Mouse (Mus musculus) liver, embryonic 12.5 days (tissue): ENCODE measurements at regions not wholly inside any gene's neighbourhood (a gene's known extent, or its start where the extent isn't known, plus 50 kb on each side); places are given as distances from the start of the nearest gene placed in this dataset.

Experiments used
- ATAC-seq: fragments of 200-750 bp; cut with Nextera tagmentation; 2 replicates; pipeline ENCODE4 v1.8.0; 2017; ENCODE audit warnings: moderate number of reproducible peaks, mild to moderate bottlenecking, moderate library complexity
- H3K27ac ChIP-seq: fragments of 300-500 bp; sonication (generic); 2 replicates; pipeline ENCODE4 v1.5.1; 2016; ENCODE audit warnings: mild to moderate bottlenecking
- H3K27me3 ChIP-seq: fragments of 300-500 bp; sonication (generic); replicated peaks from 2 replicates; pipeline ENCODE4 v1.6.1; 2016; ENCODE audit warnings: mild to moderate bottlenecking, moderate library complexity
- H3K36me3 ChIP-seq: fragments of 300-500 bp; sonication (generic); 2 replicates; pipeline ENCODE4 v1.6.1; 2016; ENCODE audit warnings: mild to moderate bottlenecking, moderate library complexity
- H3K4me1 ChIP-seq: fragments of 300-500 bp; sonication (generic); 2 replicates; pipeline ENCODE4 v1.6.1; 2016
- H3K4me2 ChIP-seq: fragments of 300-500 bp; sonication (generic); 2 replicates; pipeline ENCODE4 v1.6.1; 2016; ENCODE audit warnings: mild to moderate bottlenecking, moderate library complexity
- H3K4me3 ChIP-seq: fragments of 300-500 bp; sonication (generic); 2 replicates; pipeline ENCODE4 v1.5.1; 2016; ENCODE audit warnings: mild to moderate bottlenecking, moderate library complexity
- H3K9ac ChIP-seq: fragments of 300-500 bp; sonication (generic); 2 replicates; pipeline ENCODE4 v1.6.1; 2016; ENCODE audit warnings: mild to moderate bottlenecking, moderate library complexity
- H3K9me3 ChIP-seq: fragments of 300-500 bp; sonication (generic); replicated peaks from 2 replicates; pipeline ENCODE4 v1.6.1; 2016; ENCODE audit warnings: mild to moderate bottlenecking, moderate library complexity
- WGBS: fragments of 180-500 bp; shearing (Covaris S2); methylation state at CpG from one replicate; pipeline ENCODE4 v1.1.7; 2016; ENCODE audit not compliant: insufficient replicate concordance; 5-methylcytosine and 5-hydroxymethylcytosine counted together

GRCm38 (mm10) chr10:17201427-17201745 is 521.6 kb upstream of the Cited2 start:
- no peak for ATAC-seq
- Histone ChIP-seq H3K4me2 (no peak overlapping the region), H3K27me3 (no peaks in the 10 kb centered on the region), H3K9me3 (no peaks in the 10 kb centered on the region), H3K36me3 (no peaks in the 10 kb centered on the region), H3K9ac (no peak overlapping the region), H3K4me1 (no peaks in the 10 kb centered on the region), H3K27ac (no peak overlapping the region), H3K4me3 (no peak overlapping the region)
- WGBS, result 67% methylated on average over 1 of the region's 1 CpGs

DNA sequence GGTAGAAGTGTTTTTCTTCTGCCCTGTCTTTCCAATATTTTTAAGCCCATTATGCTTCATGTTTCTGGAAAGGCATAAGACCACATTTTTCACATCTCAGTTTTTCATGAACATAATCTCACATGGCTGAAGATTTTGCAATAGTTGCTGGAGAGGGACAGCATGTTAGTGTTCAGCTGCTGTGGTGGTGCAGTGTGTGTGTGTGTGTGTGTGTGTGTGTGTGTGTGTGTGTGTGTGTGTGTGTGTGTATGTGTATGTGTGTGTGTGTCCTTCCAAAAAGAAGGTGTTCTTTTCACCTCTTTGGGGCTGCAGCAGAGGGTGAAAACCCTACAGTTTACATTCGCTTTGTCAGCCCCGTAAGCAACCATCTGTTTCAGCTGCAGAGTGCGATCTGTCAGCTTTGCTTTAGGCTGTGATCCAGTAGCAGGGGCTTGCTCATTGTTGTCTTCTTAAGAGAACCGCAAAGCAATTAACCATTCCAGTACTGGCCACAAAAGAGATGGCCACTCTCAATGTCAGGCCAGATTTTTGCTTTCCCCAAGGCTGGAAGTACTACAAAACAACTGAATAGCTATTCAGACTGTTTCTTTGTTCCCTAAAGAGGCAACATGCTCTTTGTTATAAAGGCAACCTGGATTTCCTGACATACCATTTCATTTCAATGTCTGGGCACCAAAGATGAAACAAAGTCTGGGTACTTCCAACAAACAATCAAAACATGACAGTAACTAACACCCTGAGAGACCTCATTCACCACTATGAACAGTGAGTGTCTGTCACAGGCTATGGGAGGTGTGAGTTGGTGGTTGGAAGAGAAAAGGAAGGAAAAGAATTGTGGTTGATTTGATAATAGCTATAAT is 520.2 kb upstream of the Cited2 start:
- Histone ChIP-seq H3K4me3 (no peak overlapping the region), H3K9ac (no peak overlapping the region), H3K36me3 (no peaks in the 10 kb centered on the region), H3K27me3 (no peaks in the 10 kb centered on the region), H3K4me2 (no peak overlapping the region), H3K27ac (no peak overlapping the region), H3K9me3 (no peaks in the 10 kb centered on the region), H3K4me1 (no peaks in the 10 kb centered on the region)
- 66% methylated on average over 4 of the region's 4 CpGs for WGBS
- no peak for ATAC-seq

DNA sequence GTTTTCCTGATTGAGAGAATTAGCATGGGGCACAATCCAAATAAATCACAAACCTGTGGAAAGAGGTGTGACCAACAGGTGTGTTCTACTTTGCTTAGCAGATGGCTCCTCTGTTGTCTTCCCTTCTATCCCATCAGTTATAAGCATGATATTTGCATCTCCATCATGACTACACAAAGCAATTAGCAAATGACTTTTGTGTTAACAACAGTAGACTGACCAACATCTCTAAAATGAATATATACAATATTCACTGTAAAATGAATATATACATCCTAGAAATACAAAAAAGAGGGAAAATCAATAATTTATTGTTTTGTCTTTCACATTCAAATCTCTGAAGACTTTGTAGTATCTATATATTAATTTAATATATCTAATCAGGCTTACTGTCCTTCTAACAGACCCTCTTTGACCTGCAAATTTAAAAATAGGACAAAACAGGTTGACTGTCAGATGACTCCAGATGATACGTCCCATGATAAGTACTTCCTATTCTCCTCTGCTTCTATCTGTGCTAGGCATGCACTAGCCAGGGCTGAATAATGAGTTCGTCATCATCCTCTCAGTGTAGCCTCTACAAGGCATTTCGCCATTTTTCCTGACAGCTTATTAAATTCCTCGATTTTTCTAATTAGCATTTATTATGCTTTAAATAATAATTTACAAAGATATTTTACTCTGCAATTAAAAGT is 519.5 kb upstream of the Cited2 start:
- no peaks in the 10 kb centered on the region for H3K4me1 ChIP-seq
- ATAC-seq, result no peak
- H3K9ac ChIP-seq, result no peak overlapping the region
- H3K9me3 ChIP-seq, result no peaks in the 10 kb centered on the region
- H3K27me3 ChIP-seq, result no peaks in the 10 kb centered on the region
- H3K4me2 ChIP-seq, result no peak overlapping the region
- H3K36me3 ChIP-seq, result no peaks in the 10 kb centered on the region
- WGBS, result 48% methylated on average over 4 of the region's 4 CpGs
- no peak overlapping the region for H3K4me3 ChIP-seq
- no peak overlapping the region for H3K27ac ChIP-seq

DNA sequence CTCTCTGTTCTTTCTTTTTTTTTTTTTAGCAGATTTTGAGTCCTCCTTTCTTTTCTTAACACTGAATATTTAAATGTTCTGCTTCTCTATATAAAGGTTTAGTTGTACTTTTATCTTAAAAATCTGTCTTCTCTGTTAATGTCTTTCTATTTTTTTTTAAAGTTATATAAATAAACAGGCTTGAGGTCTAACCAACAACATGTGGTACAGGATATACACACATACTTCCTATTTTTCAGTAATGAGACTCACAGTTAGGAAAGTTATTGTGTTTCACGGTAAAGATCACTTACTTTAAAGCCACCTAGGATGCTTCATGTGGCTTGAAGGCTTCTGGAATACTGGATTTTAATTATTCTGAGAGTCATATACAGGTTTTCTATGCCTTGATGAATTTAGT is 518.9 kb upstream of the Cited2 start:
- Histone ChIP-seq H3K9ac (no peak overlapping the region), H3K4me3 (no peak overlapping the region), H3K27ac (no peak overlapping the region), H3K9me3 (no peaks in the 10 kb centered on the region), H3K4me2 (no peak overlapping the region), H3K36me3 (no peaks in the 10 kb centered on the region), H3K4me1 (no peaks in the 10 kb centered on the region), H3K27me3 (no peaks in the 10 kb centered on the region)
- no peak for ATAC-seq
- WGBS, result 36% methylated on average over 1 of the region's 1 CpGs

DNA sequence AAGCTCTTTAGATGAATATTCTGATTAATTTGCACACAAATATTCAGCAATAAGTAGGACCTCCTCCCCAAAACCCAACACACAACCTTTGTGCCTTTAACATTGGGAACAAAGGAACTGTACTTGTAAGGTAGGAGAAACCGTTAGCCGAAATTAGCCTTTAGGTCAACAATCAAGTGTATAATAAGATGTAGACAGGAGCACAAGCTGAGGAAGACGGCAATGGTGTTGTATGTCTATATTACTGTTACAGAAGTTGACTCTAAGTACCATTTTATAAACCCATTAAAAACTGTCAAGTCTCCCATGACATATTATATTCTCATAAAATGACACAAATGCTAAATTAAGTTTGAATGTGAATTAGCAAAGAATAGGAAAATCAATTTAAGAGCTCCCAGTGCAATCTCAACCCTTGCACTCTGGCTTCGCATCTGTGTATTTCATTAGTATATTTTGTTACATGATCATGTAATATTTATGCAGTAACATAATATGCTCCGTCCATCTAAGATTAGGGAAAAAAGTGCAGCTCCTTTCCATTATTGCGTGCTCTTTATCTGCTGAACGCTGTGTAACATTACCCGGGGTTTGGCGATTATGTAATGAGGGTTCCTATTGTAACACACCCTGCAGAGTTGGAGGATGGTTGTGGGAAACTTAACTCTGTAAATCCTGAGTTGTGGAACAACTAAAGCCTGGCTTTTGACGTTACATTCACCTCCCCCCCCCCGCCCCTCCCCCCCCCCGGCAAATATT is 510.3 kb upstream of the Cited2 start:
- Histone ChIP-seq H3K27ac (no peak overlapping the region), H3K27me3 (no peaks in the 10 kb centered on the region), H3K9ac (no peak overlapping the region), H3K4me2 (no peak overlapping the region), H3K4me1 (no peaks in the 10 kb centered on the region), H3K4me3 (no peak overlapping the region), H3K36me3 (no peaks in the 10 kb centered on the region), H3K9me3 (no peaks in the 10 kb centered on the region)
- WGBS, result 61% methylated on average over 10 of the region's 12 CpGs
- no peak for ATAC-seq

- Histone ChIP-seq H3K36me3 (no peaks in the 10 kb centered on the region), H3K4me1 (no peaks in the 10 kb centered on the region), H3K9me3 (no peaks in the 10 kb centered on the region), H3K4me2 (no peak overlapping the region), H3K9ac (no peak overlapping the region), H3K4me3 (no peak overlapping the region), H3K27ac (no peak overlapping the region), H3K27me3 (no peaks in the 10 kb centered on the region)
- no peak for ATAC-seq
- WGBS, result 76% methylated on average over 6 of the region's 7 CpGs
Observed at GRCm38 (mm10) chr10:17213310-17214064, 509.5 kb upstream of the Cited2 start.

DNA sequence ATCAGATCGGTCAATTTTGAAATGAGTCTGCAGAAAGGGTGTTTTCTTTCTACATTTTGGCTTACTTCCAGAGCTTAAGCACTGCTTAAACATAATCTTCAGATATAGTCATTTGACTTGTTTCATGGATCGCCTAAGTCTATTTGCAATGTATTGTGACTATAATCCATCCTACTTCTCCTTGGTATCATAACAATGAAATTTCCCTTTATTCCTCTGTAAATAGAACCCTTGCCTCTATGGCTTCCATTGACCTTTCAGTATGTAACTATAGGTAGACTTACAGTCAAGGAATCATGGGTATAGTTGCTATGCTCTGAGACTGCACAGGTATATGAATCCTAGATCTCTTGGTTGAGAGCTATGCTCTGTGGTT is 509.0 kb upstream of the Cited2 start:
- H3K4me1 ChIP-seq, result no peaks in the 10 kb centered on the region
- no peak overlapping the region for H3K27ac ChIP-seq
- ATAC-seq, result no peak
- H3K9ac ChIP-seq, result no peak overlapping the region
- no peaks in the 10 kb centered on the region for H3K9me3 ChIP-seq
- no peak overlapping the region for H3K4me2 ChIP-seq
- no peaks in the 10 kb centered on the region for H3K36me3 ChIP-seq
- 74% methylated on average over 2 of the region's 2 CpGs for WGBS
- no peak overlapping the region for H3K4me3 ChIP-seq
- no peaks in the 10 kb centered on the region for H3K27me3 ChIP-seq

DNA sequence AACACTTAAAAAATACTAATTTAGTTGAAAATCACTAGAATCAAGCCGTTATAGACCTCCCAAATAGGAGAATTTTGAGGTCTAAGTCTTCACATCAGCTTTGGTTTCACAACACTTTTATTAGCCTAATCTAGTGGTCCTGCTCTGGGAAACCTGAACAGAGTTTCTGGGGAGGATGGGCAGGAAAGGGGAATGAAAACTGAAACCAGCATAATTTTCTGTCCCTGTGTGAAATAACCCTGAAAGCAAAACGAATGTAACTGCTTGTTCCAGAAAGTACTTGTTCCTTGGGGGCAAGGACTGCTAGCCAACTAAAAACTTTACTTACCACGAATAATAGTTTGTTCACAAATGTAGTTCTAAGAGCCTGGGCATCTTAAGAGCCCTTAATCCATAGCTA is 508.0 kb upstream of the Cited2 start:
- Histone ChIP-seq H3K27me3 (no peaks in the 10 kb centered on the region), H3K4me3 (no peak overlapping the region), H3K4me1 (no peaks in the 10 kb centered on the region), H3K9me3 (no peaks in the 10 kb centered on the region), H3K27ac (no peak overlapping the region), H3K4me2 (no peak overlapping the region), H3K36me3 (no peaks in the 10 kb centered on the region), H3K9ac (no peak overlapping the region)
- no peak for ATAC-seq
- 64% methylated on average over 3 of the region's 3 CpGs for whole genome bisulfite sequencing

DNA sequence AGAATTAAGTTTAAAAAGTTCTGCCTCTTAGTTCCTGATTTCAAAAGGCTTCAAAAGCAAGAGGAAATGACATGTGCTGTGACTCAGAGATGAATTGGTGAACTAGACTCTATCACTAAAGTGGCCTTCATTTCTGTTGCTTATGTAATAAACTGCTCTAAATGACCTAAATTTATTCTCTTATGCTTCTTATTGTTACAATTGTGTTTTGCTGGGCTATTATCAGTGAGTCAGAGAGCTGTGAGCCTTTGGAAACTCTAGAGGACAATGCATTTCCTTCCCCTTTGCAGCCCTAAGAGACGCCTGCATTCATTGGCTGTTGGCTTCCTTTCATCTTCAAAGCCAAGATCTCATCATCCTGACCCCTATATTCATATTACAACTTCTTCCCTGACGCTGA is 501.5 kb upstream of the Cited2 start:
- no peak overlapping the region for H3K9ac ChIP-seq
- H3K4me3 ChIP-seq, result no peak overlapping the region
- H3K36me3 ChIP-seq, result no peaks in the 10 kb centered on the region
- ATAC-seq, result no peak
- H3K4me1 ChIP-seq, result no peaks in the 10 kb centered on the region
- H3K4me2 ChIP-seq, result no peak overlapping the region
- no peak overlapping the region for H3K27ac ChIP-seq
- 23% methylated on average over 2 of the region's 2 CpGs for WGBS
- H3K27me3 ChIP-seq, result no peaks in the 10 kb centered on the region
- H3K9me3 ChIP-seq, result no peaks in the 10 kb centered on the region

DNA sequence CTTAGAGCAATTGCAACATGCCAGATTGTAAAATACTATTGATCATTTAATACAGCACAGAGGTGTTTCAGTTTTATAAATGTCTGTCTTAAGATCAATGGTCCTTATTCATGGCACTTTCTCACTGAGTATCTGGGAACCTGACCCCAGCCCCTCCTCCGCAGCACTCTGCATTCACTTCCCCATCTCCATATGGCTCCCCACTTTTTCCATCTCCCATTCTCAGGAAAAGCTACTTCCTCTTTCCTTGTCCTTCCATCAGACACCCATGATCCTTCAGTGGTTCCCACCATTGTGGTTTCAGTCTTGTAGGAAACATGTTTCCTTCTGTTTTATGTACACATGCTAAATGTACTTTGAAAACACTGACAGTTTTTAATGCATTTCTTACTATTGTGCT is 497.3 kb upstream of the Cited2 start:
- Histone ChIP-seq H3K9me3 (no peaks in the 10 kb centered on the region), H3K4me1 (no peaks in the 10 kb centered on the region), H3K9ac (no peak overlapping the region), H3K4me2 (no peak overlapping the region), H3K27me3 (no peaks in the 10 kb centered on the region), H3K4me3 (no peak overlapping the region), H3K36me3 (no peaks in the 10 kb centered on the region), H3K27ac (no peak overlapping the region)
- no peak for ATAC-seq
- WGBS, result 65% methylated on average over 1 of the region's 1 CpGs

DNA sequence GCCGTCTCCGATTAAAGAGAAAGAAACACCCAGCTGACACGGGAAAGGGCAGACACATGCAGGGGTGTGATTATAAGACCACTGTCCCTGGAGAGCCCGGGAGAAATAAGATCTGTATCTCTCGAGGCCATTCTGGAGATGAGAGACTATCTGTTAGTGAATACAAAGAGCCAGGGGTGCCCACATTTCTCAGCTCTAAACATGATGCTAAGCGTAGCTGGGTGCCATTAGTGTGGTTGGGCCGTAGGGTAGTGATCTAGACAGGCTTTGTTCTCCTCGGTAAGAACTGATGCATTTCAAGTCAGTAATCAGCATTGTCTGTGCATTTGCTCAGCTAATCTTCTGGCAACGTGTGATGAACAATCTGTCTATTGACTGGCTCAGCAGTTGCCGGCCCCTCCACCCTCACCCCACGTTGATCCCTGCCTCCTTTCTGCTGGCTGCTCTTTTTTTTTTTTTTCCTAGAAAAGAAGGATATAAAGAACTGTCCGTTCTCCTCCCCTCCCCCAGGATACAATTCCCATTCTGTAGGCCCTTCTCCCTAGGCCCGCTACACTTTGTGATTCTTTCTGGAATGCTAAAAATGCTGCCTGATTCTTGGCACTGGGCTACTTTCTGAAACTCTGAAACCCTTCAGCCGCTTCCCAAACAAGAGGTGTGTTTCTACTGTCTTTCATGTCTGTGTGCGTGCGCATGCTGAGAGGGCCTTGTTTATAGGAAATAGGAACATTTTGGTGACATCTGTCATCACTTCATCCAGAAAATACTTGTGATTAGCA is 492.8 kb upstream of the Cited2 start:
- Histone ChIP-seq H3K36me3 (no peaks in the 10 kb centered on the region), H3K27me3 (no peaks in the 10 kb centered on the region), H3K9ac (no peak overlapping the region), H3K4me2 (no peak overlapping the region), H3K9me3 (no peaks in the 10 kb centered on the region), H3K4me3 (no peak overlapping the region), H3K4me1 (no peaks in the 10 kb centered on the region), H3K27ac (no peak overlapping the region)
- no peak for ATAC-seq
- 42% methylated on average over 16 of the region's 16 CpGs for WGBS
